Mouse (Mus musculus): ENCODE results near the gene Sh3d19. TPM values are rescaled to one million over a fixed set of nuclear protein-coding genes. Genes with fewer than 3 reads are reported as not detected.

Gene Sh3d19
- polyA plus RNA-seq, 1 experiment from 2014 or later = 6.2 TPM

- no peak for ATAC-seq (ENCODE audit: low read depth)
- Histone ChIP-seq H3K9me3 (replicated peaks) (no peaks in the 10 kb centered on the region), H3K4me1 (replicated peaks) (peaks cover 8% of the 10 kb centered on the region), H3K36me3 (no peaks in the 10 kb centered on the region), H3K27ac (no peak overlapping the region), H3K4me3 (replicated peaks) (no peak overlapping the region), H3K27me3 (no peaks in the 10 kb centered on the region), H3K9ac (no peak overlapping the region), H3K4me2 (no peak overlapping the region)
- no peak for DNase-seq
- 81% methylated on average over 6 of the region's 6 CpGs for WGBS (ENCODE audit: insufficient replicate concordance)
Observed at GRCm38 (mm10) chr3:85984537-85984936, 13.6 kb downstream of the Sh3d19 start.

DNA sequence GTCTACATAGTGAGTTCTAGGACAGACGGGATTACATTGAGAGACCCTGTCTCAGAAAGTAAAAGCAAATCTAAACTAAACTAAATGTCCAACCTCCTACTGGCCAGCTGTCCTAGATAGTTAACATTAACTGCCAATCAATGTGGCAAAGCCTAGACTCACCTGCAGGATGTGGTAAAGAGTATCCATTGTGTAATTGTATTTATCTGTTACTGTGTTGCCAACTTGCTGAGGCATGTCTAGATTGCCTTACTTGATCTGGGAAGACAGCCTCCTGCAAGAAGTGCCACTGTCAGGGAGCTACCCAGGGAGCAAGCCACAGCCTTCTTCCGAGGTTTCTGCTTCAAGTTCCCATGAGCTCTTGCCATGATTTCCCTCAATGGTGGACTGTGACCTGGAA lies 16.3 kb downstream of the Sh3d19 start:
- no peak for DNase-seq
- no peak for ATAC-seq (ENCODE audit: low read depth)
- Histone ChIP-seq H3K4me2 (no peak overlapping the region), H3K4me3 (replicated peaks) (no peak overlapping the region), H3K9me3 (replicated peaks) (no peaks in the 10 kb centered on the region), H3K9ac (no peak overlapping the region), H3K36me3 (no peaks in the 10 kb centered on the region), H3K27ac (no peak overlapping the region), H3K27me3 (no peaks in the 10 kb centered on the region), H3K4me1 (replicated peaks) (peaks cover 33% of the 10 kb centered on the region)
- 59% methylated on average over 2 of the region's 2 CpGs for WGBS (ENCODE audit: insufficient replicate concordance)

DNA sequence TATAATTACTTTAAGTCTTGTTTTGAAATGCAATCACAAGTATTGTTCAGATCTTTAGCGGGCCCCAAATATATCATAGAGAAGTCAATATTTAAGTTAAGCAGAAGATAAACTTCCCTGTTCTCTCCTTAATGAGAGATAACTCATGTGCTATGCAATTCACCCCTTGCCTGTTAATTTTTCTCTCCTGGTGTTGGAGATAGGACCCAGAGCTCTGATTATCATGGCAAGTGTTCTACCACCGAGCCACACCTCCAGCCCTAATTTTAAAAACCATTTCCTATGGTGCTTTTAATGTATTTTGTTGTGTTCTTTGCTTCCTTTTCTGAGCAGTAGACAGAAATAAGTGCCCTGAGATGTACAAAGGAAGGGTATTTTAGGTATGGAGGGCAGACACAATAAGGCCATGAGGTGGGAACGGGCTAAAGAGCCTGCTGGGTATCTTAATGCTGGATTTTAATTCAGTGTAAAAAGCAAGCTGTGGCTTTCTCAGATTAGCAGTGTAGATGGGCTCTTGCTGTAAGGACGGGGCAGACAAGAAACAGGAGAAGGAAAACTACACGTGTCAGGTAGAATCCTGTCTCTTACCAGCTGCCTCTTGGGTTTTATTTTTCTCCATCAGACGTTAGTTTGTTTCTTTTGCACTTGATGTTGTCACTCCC lies 20.4 kb downstream of the Sh3d19 start:
- H3K36me3 ChIP-seq = no peaks in the 10 kb centered on the region
- H3K27ac ChIP-seq = peak overlapping the region; percentile 94
- H3K9ac ChIP-seq = peak overlapping the region; percentile 46; the same call in 1 of the 2 replicates
- DNase-seq = peak; percentile 46
- H3K4me2 ChIP-seq = peak overlapping the region; percentile 67
- peak; percentile 85 for ATAC-seq (ENCODE audit: low read depth)
- H3K27me3 ChIP-seq = no peaks in the 10 kb centered on the region
- WGBS (ENCODE audit: insufficient replicate concordance) = 17% methylated on average over 6 of the region's 6 CpGs
- peak overlapping the region; percentile 33 for H3K4me3 ChIP-seq (replicated peaks)
- peaks cover 58% of the 10 kb centered on the region for H3K4me1 ChIP-seq (replicated peaks)
- no peaks in the 10 kb centered on the region for H3K9me3 ChIP-seq (replicated peaks)

GRCm38 (mm10) chr3:85991802-85992156 lies 20.9 kb downstream of the Sh3d19 start:
- H3K27ac ChIP-seq = peak overlapping the region; percentile 94
- no peaks in the 10 kb centered on the region for H3K27me3 ChIP-seq
- H3K36me3 ChIP-seq = no peaks in the 10 kb centered on the region
- H3K4me1 ChIP-seq (replicated peaks) = peaks cover 58% of the 10 kb centered on the region
- 15% methylated on average over 5 of the region's 5 CpGs for WGBS (ENCODE audit: insufficient replicate concordance)
- H3K9ac ChIP-seq = peak overlapping the region; percentile 46; the same call in 1 of the 2 replicates
- peak; percentile 89 for ATAC-seq (ENCODE audit: low read depth)
- peak overlapping the region; percentile 67 for H3K4me2 ChIP-seq
- peak overlapping the region; percentile 33 for H3K4me3 ChIP-seq (replicated peaks)
- H3K9me3 ChIP-seq (replicated peaks) = no peaks in the 10 kb centered on the region
- peak; percentile 75 for DNase-seq

DNA sequence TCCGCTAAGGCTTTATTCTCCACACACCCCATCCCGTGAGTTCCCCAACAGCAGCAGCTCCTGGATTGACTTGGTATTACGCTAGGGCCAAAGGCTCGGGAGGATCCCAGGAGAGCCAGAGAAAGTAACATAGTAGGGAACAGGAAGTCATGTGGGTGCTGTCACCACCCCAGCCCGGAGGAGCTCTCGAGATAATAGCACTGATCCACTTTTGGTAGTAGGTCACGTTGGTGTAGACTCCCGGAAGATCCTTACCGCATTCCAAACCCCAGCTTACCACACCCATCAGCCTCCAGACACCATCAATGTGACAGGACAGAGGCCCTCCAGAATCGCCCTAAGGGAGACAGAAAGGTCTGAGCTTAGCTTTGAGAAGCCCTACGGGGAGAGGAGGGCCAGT lies 22.8 kb downstream of the Sh3d19 start:
- WGBS (ENCODE audit: insufficient replicate concordance) = 34% methylated on average over 11 of the region's 11 CpGs
- peak; percentile 7 for DNase-seq
- ATAC-seq (ENCODE audit: low read depth) = 0 out of 2 replicates have a peak, but pooled peaks have one; percentile 21
- H3K36me3 ChIP-seq = no peaks in the 10 kb centered on the region
- no peak overlapping the region for H3K4me3 ChIP-seq (replicated peaks)
- H3K4me1 ChIP-seq (replicated peaks) = peaks cover 55% of the 10 kb centered on the region
- H3K4me2 ChIP-seq = peak overlapping the region; percentile 36; the same call in 1 of the 2 replicates
- peak overlapping the region; percentile 94; the same call in 1 of the 2 replicates for H3K27ac ChIP-seq
- H3K9ac ChIP-seq = no peak overlapping the region
- H3K9me3 ChIP-seq (replicated peaks) = no peaks in the 10 kb centered on the region
- H3K27me3 ChIP-seq = no peaks in the 10 kb centered on the region

GRCm38 (mm10) chr3:85994645-85995044 lies 23.7 kb downstream of the Sh3d19 start:
- 82% methylated on average over 4 of the region's 4 CpGs for WGBS (ENCODE audit: insufficient replicate concordance)
- Histone ChIP-seq H3K27me3 (no peaks in the 10 kb centered on the region), H3K4me1 (replicated peaks) (peaks cover 55% of the 10 kb centered on the region), H3K36me3 (no peaks in the 10 kb centered on the region), H3K27ac (peak overlapping the region; percentile 19; the same call in 1 of the 2 replicates), H3K9ac (no peak overlapping the region), H3K4me2 (no peak overlapping the region), H3K9me3 (replicated peaks) (no peaks in the 10 kb centered on the region), H3K4me3 (replicated peaks) (no peak overlapping the region)
- DNase-seq (no peak), ATAC-seq (ENCODE audit: low read depth) (no peak)

- no peaks in the 10 kb centered on the region for H3K9me3 ChIP-seq (replicated peaks)
- peaks cover 25% of the 10 kb centered on the region for H3K4me1 ChIP-seq (replicated peaks)
- ATAC-seq (ENCODE audit: low read depth) (peak; percentile 84), DNase-seq (peak; percentile 26)
- no peak overlapping the region for H3K4me3 ChIP-seq (replicated peaks)
- H3K27me3 ChIP-seq = no peaks in the 10 kb centered on the region
- 25% methylated on average over 3 of the region's 3 CpGs for WGBS (ENCODE audit: insufficient replicate concordance)
- 0 out of 2 replicates have a peak, but pooled peaks cover 6% of the 10 kb centered on the region for H3K36me3 ChIP-seq
- no peak overlapping the region for H3K4me2 ChIP-seq
- peak overlapping the region; percentile 66 for H3K27ac ChIP-seq
- no peak overlapping the region for H3K9ac ChIP-seq
Observed at GRCm38 (mm10) chr3:86001271-86001670, 30.4 kb downstream of the Sh3d19 start.

DNA sequence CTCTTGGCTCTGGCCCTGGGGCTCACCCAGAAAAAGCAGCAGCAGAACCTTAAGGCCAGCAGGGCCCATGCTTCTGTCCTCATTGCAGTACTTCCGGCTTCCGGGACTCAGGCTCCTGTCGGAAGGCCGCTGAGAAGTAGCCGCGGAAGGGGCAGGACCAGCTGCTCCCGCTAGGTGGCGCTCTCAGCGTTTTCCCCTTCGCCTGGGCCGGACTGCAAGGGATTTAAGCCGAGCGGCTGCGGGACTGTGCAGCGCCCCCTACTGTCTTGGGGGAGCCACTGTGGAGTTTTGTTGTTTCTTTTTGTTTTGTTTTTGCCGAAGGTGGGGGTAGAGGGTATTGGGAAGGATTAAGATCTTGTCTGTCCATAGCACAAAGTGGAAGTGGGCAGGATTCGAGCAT lies 31.5 kb downstream of the Sh3d19 start, which contains the start of gene Prss48:
Gene Prss48, minus strand, starts transcription at position 69 of the 400 bp plus-strand sequence.
- DNase-seq (peak; percentile 47), ATAC-seq (ENCODE audit: low read depth) (no peak)
- H3K27ac ChIP-seq = peak within 1 kb of the TSS; percentile 66
- H3K4me2 ChIP-seq = no peak within 1 kb of the TSS
- H3K9ac ChIP-seq = no peak within 1 kb of the TSS
- no peaks in the 10 kb centered on the region for H3K9me3 ChIP-seq (replicated peaks)
- no peak within 1 kb of the TSS for H3K4me3 ChIP-seq (replicated peaks)
- H3K4me1 ChIP-seq (replicated peaks) = peaks cover 25% of the 10 kb centered on the region
- 80% methylated on average over 17 of the region's 17 CpGs for WGBS (ENCODE audit: insufficient replicate concordance)
- no peaks in the 10 kb centered on the region for H3K27me3 ChIP-seq
- 0 out of 2 replicates have a peak, but pooled peaks cover 6% of the 10 kb centered on the region for H3K36me3 ChIP-seq

DNA sequence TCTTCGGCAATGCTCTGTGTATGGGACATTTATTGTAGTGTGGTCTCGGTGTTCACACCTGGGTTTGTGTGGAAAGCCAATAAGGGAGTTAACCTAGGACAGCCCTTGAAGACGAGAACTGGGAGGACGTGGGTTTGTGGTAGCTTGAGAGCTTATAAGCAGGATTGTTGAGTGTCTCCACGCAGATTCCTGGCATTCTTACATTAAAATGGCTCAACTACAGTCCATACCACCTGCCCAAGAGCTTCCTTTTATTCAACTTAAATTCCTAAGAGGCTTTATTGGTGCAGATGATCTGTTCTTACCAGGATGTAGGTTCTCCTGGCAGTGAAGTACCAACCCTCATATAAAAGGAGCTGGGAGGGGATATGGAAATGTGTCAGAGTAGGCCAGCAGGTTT lies 32.0 kb downstream of the Sh3d19 start:
- WGBS (ENCODE audit: insufficient replicate concordance) = 80% methylated on average over 5 of the region's 5 CpGs
- H3K4me3 ChIP-seq (replicated peaks) = no peak overlapping the region
- no peak overlapping the region for H3K9ac ChIP-seq
- H3K9me3 ChIP-seq (replicated peaks) = no peaks in the 10 kb centered on the region
- no peak overlapping the region for H3K27ac ChIP-seq
- H3K36me3 ChIP-seq = peaks cover 7% of the 10 kb centered on the region; the same call in 1 of the 2 replicates
- no peak overlapping the region for H3K4me2 ChIP-seq
- no peak for DNase-seq
- no peak for ATAC-seq (ENCODE audit: low read depth)
- peaks cover 25% of the 10 kb centered on the region for H3K4me1 ChIP-seq (replicated peaks)
- H3K27me3 ChIP-seq = no peaks in the 10 kb centered on the region

DNA sequence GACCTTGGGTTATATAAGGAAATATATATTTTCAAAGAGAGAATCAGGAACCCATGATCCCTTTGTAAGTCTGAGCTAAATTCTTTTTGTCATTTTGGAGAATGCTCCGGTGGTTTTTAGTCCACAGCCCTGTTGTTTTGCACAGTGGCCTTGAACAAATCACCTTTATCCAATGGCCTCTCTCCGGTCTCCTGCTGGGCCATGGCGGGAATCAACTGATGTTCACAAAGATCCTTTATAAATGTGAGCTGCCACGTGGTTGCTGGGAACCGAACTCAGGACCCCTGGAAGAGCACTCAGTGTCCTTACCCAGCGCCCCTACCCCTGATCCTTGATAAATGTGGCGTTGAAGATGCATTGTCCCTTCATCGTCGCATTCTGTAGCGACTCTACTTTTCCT lies 33.8 kb downstream of the Sh3d19 start:
- Histone ChIP-seq H3K4me2 (no peak overlapping the region), H3K27me3 (no peaks in the 10 kb centered on the region), H3K36me3 (peaks cover 13% of the 10 kb centered on the region), H3K4me3 (replicated peaks) (no peak overlapping the region), H3K9ac (no peak overlapping the region), H3K4me1 (replicated peaks) (peaks cover 25% of the 10 kb centered on the region), H3K9me3 (replicated peaks) (no peaks in the 10 kb centered on the region), H3K27ac (no peak overlapping the region)
- ATAC-seq (ENCODE audit: low read depth) (no peak), DNase-seq (no peak)
- WGBS (ENCODE audit: insufficient replicate concordance) = 87% methylated on average over 10 of the region's 10 CpGs

DNA sequence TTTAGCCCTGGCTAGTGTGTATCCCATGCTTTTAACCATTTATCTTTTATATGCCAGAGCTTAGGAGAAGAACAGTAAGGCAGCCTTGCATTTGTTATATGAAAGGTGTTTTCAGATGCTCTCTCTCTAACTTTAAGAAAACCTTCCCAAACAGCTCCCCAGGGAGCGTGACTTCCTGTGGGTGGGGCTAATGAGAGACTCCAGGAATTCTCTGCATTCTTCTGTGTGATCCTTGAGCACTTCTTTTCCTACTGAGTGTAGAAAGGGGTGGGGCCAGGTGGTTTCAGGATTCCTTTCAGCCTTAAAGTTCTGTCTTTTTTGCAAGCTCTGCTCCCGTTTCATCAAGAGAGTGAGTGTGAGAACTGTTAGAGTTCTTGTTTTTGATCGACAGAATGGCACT lies 39.7 kb downstream of the Sh3d19 start:
- H3K4me2 ChIP-seq = no peak overlapping the region
- no peak overlapping the region for H3K27ac ChIP-seq
- no peak overlapping the region for H3K4me3 ChIP-seq (replicated peaks)
- DNase-seq (no peak), ATAC-seq (ENCODE audit: low read depth) (no peak)
- H3K4me1 ChIP-seq (replicated peaks) = 0 out of 2 replicates have a peak, but pooled peaks cover 7% of the 10 kb centered on the region
- WGBS (ENCODE audit: insufficient replicate concordance) = 64% methylated on average over 3 of the region's 3 CpGs
- peaks cover 7% of the 10 kb centered on the region for H3K36me3 ChIP-seq
- H3K27me3 ChIP-seq = no peaks in the 10 kb centered on the region
- no peaks in the 10 kb centered on the region for H3K9me3 ChIP-seq (replicated peaks)
- no peak overlapping the region for H3K9ac ChIP-seq

DNA sequence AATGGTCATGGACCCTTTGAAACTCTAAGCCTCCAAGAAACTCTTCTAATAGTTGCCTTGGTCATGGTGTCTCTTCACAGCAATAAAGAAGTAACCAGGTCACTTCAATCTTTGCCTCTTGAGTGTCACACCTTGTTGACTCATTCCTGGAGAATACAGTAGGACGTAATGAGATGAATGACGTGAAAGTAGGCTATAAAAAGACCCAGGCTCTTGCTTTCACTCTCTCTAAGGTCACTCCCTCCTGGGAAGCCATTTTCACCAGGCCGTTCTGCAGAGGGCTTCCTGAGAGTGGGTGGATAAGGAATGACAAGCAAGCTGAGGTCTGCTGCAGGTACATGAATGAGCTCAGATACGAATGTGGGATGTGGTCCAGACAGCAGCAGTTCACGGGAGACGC lies 40.5 kb downstream of the Sh3d19 start:
- ATAC-seq (ENCODE audit: low read depth) (no peak), DNase-seq (no peak)
- WGBS (ENCODE audit: insufficient replicate concordance) = 74% methylated on average over 6 of the region's 6 CpGs
- Histone ChIP-seq H3K36me3 (peaks cover 7% of the 10 kb centered on the region), H3K9me3 (replicated peaks) (no peaks in the 10 kb centered on the region), H3K9ac (no peak overlapping the region), H3K4me2 (no peak overlapping the region), H3K4me3 (replicated peaks) (no peak overlapping the region), H3K27ac (no peak overlapping the region), H3K27me3 (no peaks in the 10 kb centered on the region), H3K4me1 (replicated peaks) (0 out of 2 replicates have a peak, but pooled peaks cover 7% of the 10 kb centered on the region)

Data from liver, embryonic 13.5 days (tissue).